Mouse (Mus musculus) embryonic facial prominence, embryonic 12.5 days (tissue): ENCODE measurements around the gene Ccdc157. TPM values are rescaled to one million over a fixed set of nuclear protein-coding genes. Genes with fewer than 3 reads are reported as not detected.
A peak's percentile ranks its signal among the peaks of the same experiment; 100 is the strongest.
"Not testable (repeated sequence)": the region's sequence is repeated elsewhere in the genome, so short reads cannot be mapped to it uniquely, and the experiment has no call there.

ENCODE experiments used
- ATAC-seq: fragments of 200-750 bp; cut with Nextera tagmentation; 2 replicates; pipeline ENCODE4 v1.8.0; 2017; ENCODE audit not compliant: insufficient number of reproducible peaks, insufficient read depth, low FRiP score, low TSS enrichment
- H3K27ac ChIP-seq: fragments of 300-500 bp; sonication (generic); 2 replicates; pipeline ENCODE4 v1.5.1; 2016; ENCODE audit warnings: mild to moderate bottlenecking
- H3K27me3 ChIP-seq: fragments of 300-500 bp; sonication (generic); 2 replicates; pipeline ENCODE4 v1.6.1; 2016; ENCODE audit warnings: mild to moderate bottlenecking, moderate library complexity
- H3K36me3 ChIP-seq: fragments of 300-500 bp; sonication (generic); 2 replicates; pipeline ENCODE4 v1.6.1; 2016; ENCODE audit warnings: mild to moderate bottlenecking
- H3K4me1 ChIP-seq: fragments of 300-500 bp; sonication (generic); 2 replicates; pipeline ENCODE4 v1.6.1; 2016
- H3K4me2 ChIP-seq: fragments of 300-500 bp; sonication (generic); replicated peaks from 2 replicates; pipeline ENCODE4 v1.6.1; 2016; ENCODE audit warnings: mild to moderate bottlenecking, moderate library complexity
- H3K4me3 ChIP-seq: fragments of 300-500 bp; sonication (generic); 2 replicates; pipeline ENCODE4 v1.5.1; 2016; ENCODE audit warnings: mild to moderate bottlenecking
- H3K9ac ChIP-seq: fragments of 300-500 bp; sonication (generic); 2 replicates; pipeline ENCODE4 v1.6.1; 2016; ENCODE audit warnings: mild to moderate bottlenecking, moderate library complexity
- H3K9me3 ChIP-seq: fragments of 300-500 bp; sonication (generic); 2 replicates; pipeline ENCODE4 v1.6.1; 2016; ENCODE audit warnings: mild to moderate bottlenecking, moderate library complexity
- WGBS: fragments of 180-500 bp; shearing (Covaris S2); methylation state at CpG from one replicate; pipeline ENCODE4 v1.1.7; 2016; 5-methylcytosine and 5-hydroxymethylcytosine counted together
- polyA plus RNA-seq: library from polyadenylated mRNA; unstranded; fragments of >200 nt; fragmentation: Nextera tagmentation; extraction: Ambion mirVana; gene quantifications from 2 replicates; pipeline ENCODE4 v1.2.1, GENCODE M21; 2016

The Ccdc157 gene
- polyA plus RNA-seq, 1 experiment from 2014 or later: 9.3 TPM

DNA sequence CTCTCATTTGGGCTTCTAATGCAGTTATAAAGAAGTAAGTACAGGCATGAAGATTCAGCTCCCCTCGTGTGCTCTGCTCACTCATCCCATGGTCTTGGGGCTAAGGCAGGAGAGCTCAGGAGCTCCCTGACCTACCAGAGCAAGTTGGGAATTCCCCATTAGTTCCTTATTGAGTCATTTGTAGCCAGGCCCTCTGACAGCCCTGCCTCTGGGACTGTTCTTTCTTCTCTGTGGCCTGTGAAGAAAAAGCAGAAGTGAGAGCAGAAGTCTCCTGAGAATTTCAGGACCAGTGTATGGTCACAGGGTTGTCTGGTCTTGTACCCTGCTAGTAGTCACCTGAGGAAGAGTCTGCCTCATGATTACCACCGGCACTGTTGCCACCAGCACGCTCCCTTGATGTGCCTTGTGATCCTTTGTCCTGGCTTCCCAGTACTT lies 35.5 kb upstream of the Ccdc157 start:
- WGBS: 82% methylated on average over 3 of the region's 3 CpGs
- Histone ChIP-seq H3K27ac (no peak overlapping the region), H3K36me3 (no peaks in the 10 kb centered on the region), H3K4me2 (no peak overlapping the region), H3K27me3 (no peaks in the 10 kb centered on the region), H3K4me1 (peaks cover 40% of the 10 kb centered on the region), H3K9ac (no peak overlapping the region), H3K4me3 (no peak overlapping the region), H3K9me3 (no peaks in the 10 kb centered on the region)
- ATAC-seq: no peak

DNA sequence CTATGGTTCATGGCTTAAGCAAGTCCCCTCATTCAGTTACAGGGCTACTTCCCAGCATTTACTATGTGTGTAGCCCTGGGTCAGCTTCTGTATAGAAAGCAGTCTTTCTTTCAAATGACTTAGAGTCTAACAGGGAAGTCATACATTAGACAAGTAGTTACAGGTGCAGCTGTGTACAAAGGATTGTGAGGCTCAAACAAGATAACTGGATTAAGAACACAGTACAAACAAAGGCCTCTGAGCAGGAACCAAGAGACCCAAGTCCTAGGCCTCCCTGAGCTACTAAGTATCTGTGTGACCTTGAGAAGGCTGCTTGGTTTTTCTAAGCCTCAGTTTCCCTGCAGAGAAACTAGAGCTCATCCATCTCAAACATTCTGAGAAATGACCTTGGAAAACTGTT lies 33.3 kb upstream of the Ccdc157 start:
- H3K4me1 ChIP-seq: peaks cover 40% of the 10 kb centered on the region
- H3K27me3 ChIP-seq: no peaks in the 10 kb centered on the region
- no peak overlapping the region for H3K27ac ChIP-seq

DNA sequence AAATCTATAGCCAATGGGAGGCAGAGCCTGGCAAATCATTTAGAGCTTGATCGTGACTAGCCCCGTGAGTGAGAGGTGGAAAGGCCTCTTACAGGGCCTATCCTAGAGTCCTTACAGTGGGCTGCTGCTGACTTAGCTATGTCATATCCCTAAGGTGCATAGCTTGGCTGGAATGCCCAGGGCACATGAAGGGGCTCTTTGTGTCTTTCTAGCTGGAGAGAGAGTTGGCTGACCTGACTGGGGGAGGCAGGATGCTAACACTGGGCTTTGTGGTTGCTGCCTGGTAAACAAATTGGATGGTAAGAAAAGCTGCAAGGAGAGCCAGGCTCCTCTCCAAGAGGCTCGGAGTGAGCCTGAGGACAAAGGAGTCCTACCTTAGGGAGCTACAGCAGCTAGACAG lies 32.7 kb upstream of the Ccdc157 start:
- no peak overlapping the region for H3K9ac ChIP-seq
- 54% methylated on average over 3 of the region's 3 CpGs for WGBS
- no peak overlapping the region for H3K4me2 ChIP-seq

More for the DNA sequence above, 33.3 kb upstream of the Ccdc157 start:
- H3K4me3 ChIP-seq: no peak overlapping the region
- H3K4me2 ChIP-seq: no peak overlapping the region
- H3K9me3 ChIP-seq: no peaks in the 10 kb centered on the region
- no peak for ATAC-seq
- no peaks in the 10 kb centered on the region for H3K36me3 ChIP-seq
- H3K9ac ChIP-seq: no peak overlapping the region

DNA sequence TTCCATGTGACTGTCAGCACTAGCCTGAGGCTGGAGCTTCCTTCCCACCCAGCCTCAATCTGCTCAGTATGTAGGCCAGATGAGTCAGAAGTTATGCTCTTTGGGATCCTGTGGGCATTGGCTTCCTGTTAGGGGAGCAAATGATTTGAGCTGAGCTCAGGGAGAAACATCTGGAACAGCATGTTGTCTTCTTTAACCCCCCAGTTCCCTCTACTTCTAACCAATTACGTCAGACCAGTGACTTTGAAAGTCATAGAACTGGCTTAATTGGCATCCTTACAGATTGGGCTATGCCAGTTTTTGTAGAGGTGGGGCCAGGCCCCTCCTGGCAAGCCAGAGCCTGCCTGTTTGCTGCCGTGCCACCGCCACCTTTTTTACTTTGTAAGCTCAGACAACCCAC lies 30.6 kb upstream of the Ccdc157 start:
- Histone ChIP-seq H3K9me3 (no peaks in the 10 kb centered on the region), H3K4me2 (no peak overlapping the region), H3K27me3 (no peaks in the 10 kb centered on the region), H3K36me3 (no peaks in the 10 kb centered on the region), H3K4me1 (peaks cover 33% of the 10 kb centered on the region), H3K9ac (no peak overlapping the region), H3K4me3 (no peak overlapping the region), H3K27ac (no peak overlapping the region)
- no peak for ATAC-seq
- 64% methylated on average over 3 of the region's 3 CpGs for WGBS

More for the DNA sequence above, 32.7 kb upstream of the Ccdc157 start:
- ATAC-seq: no peak
- peaks cover 41% of the 10 kb centered on the region for H3K4me1 ChIP-seq
- no peaks in the 10 kb centered on the region for H3K36me3 ChIP-seq
- no peak overlapping the region for H3K4me3 ChIP-seq
- no peaks in the 10 kb centered on the region for H3K27me3 ChIP-seq
- no peaks in the 10 kb centered on the region for H3K9me3 ChIP-seq
- 0 out of 2 replicates have a peak overlapping the region, but pooled peaks have one; percentile 23 for H3K27ac ChIP-seq

DNA sequence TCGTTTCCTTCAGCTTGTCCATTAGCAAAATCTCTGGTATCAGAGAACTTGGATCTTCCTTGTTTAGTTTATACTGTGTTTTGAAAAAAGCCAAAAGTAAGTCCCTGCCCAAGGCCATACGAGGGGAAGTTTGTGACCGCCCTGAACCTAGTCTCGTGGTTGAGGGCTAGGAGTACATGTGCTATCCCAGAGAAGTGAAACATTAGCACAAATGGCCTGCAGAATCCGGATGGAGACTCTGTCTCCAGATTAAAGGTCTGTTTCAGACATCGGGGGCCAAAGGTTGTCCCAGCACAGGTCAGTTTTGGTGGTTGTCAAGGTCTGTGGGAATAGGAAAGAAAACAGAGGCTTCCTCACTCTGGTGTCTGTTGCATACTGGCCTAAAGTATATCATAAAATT lies 29.1 kb upstream of the Ccdc157 start:
- H3K9ac ChIP-seq: no peak overlapping the region
- no peaks in the 10 kb centered on the region for H3K36me3 ChIP-seq
- ATAC-seq: no peak
- peaks cover 33% of the 10 kb centered on the region for H3K4me1 ChIP-seq
- H3K27me3 ChIP-seq: no peaks in the 10 kb centered on the region
- H3K4me2 ChIP-seq: no peak overlapping the region
- H3K27ac ChIP-seq: no peak overlapping the region
- H3K9me3 ChIP-seq: no peaks in the 10 kb centered on the region
- WGBS: 85% methylated on average over 6 of the region's 6 CpGs
- no peak overlapping the region for H3K4me3 ChIP-seq

DNA sequence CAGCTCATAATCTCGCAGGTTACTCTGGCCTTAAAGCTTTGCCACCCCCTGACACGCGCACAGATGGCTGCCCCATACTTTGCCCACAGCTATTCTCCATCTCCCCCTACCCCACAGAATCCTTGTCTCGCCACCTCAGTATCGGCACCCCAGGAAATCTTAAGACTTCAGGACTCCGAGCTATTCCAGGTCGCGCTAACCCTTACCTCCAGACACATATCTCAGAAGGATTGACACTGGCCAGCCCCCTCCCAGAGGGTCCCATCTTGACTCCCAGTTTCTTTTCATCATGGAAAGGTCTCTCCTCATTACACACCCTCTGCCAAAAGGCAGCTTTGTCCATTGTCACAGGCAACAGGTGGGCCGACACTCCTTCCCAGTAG lies 27.2 kb upstream of the Ccdc157 start:
- Histone ChIP-seq H3K9me3 (no peaks in the 10 kb centered on the region), H3K27me3 (no peaks in the 10 kb centered on the region), H3K4me3 (peak overlapping the region; percentile 85), H3K4me1 (peaks cover 27% of the 10 kb centered on the region), H3K27ac (no peak overlapping the region), H3K36me3 (peaks cover 10% of the 10 kb centered on the region), H3K4me2 (peak overlapping the region; percentile 85), H3K9ac (peak overlapping the region; percentile 87)
- 17% methylated on average over 9 of the region's 9 CpGs for WGBS
- ATAC-seq: 0 out of 2 replicates have a peak, but pooled peaks have one; percentile 2

DNA sequence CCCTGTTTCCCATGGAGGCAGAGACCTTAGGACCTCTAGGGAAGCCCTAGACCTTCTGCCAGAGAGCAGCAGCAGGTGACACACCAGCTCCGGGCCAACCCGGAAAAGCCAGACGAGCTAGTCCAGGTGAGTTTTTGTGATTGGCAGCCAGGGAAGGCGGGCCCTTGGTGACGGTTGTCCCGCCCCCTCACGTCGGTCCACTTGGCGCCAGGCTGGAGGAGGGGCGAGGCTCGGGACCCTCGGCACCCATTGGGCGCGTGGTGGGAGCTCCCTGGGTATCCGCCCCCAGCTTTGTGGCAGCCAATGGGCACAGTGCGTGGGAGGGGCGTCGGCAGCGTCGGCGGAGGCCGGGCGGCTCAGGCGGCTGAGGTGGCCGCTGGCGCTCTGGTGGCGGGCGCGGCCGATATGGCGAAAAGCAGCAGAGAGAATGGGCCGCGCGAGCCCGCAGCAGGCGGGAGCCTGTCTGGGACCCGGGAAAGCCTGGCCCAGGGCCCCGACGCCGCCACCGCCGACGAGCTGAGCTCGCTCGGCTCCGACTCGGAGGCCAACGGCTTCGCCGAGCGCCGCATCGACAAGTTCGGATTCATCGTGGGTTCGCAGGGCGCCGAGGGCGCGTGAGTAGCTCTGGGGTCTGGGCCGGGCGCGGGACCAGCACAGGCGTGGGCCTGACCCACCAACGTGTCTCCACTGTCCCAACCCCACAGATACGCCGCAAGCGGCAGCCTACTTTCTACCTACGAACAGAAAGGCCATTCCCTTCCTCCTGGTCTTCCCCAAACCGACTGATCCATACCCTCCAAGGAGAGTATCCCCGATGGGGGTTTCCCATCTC lies 26.6 kb upstream of the Ccdc157 start, which contains the start of gene Tbc1d10a:
TSS of gene Tbc1d10a (plus strand) at position 304 of the 832 bp plus-strand sequence.
- peak within 1 kb of the TSS; percentile 65; the same call in 1 of the 2 replicates for H3K27ac ChIP-seq
- peaks cover 22% of the 10 kb centered on the region for H3K4me1 ChIP-seq
- no peaks in the 10 kb centered on the region for H3K27me3 ChIP-seq
- H3K4me3 ChIP-seq: peak within 1 kb of the TSS; percentile 85
- H3K9ac ChIP-seq: peak within 1 kb of the TSS; percentile 87
- H3K36me3 ChIP-seq: peaks cover 15% of the 10 kb centered on the region
- H3K9me3 ChIP-seq: no peaks in the 10 kb centered on the region
- under 1% methylated on average over 56 of the region's 71 CpGs for WGBS
- peak within 1 kb of the TSS; percentile 85 for H3K4me2 ChIP-seq
- ATAC-seq: peak; percentile 97

DNA sequence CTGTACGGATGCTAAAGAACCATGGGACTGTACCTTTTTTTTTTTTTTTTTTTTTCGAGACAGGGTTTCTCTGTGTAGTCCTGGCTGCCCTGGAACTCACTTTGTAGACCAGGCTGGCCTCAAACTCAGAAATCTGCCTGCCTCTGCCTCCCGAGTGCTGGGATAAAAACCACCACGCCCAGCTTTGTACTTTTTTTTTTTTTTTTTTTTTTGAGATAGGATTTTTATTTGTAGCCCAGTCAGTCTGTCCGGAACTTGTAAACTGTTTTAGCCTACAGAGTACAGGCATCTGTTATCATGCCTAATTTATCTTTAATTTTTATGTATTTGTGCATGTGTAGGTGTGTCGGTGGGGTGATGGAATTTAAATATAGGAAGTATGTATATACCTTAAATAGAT lies 25.4 kb upstream of the Ccdc157 start:
- H3K4me2 ChIP-seq, ATAC-seq, H3K27me3 ChIP-seq, H3K9ac ChIP-seq, H3K9me3 ChIP-seq, H3K4me3 ChIP-seq, H3K27ac ChIP-seq: not testable (repeated sequence)
- Histone ChIP-seq H3K4me1 (peaks cover 11% of the 10 kb centered on the region), H3K36me3 (peaks cover 27% of the 10 kb centered on the region)
- 89% methylated on average over 6 of the region's 6 CpGs for WGBS

DNA sequence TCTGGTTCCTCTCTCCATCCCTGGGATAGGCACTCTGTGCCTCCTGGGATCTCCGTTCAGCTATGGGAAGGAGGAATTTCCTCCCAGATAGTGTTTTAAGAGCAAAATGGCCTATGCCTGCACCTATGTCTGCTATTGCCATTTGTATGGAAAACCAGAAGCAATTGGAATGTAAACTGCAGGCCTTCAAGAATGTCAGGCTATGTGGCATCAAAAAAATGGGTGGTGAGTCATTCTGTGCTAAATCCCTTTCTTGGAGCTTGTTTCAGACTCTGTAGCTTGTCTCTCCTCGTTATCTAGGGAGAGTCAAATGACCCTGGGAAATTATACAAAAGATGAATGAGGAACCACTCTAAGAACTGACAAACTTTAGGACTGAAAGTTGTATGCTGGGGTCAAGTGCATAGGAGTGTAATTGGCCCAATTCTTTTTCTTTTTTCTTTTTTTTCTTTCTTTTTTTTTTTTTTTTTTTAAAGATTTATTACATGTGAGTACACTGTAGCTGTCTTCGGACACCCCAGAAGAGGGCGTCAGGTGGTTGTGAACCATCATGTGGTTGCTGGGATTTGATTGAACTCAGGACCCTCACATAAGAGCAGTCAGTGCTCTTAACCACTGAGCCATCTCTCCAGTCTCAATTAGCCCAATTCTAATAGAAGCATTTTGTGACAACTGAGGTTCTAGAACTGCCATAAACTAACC lies 24.3 kb upstream of the Ccdc157 start:
- H3K27ac ChIP-seq: no peak overlapping the region
- no peak overlapping the region for H3K9ac ChIP-seq
- no peak for ATAC-seq
- no peaks in the 10 kb centered on the region for H3K9me3 ChIP-seq
- H3K4me1 ChIP-seq: peaks cover 8% of the 10 kb centered on the region; the same call in 1 of the 2 replicates
- 77% methylated on average over 4 of the region's 4 CpGs for WGBS
- no peaks in the 10 kb centered on the region for H3K27me3 ChIP-seq
- peaks cover 38% of the 10 kb centered on the region for H3K36me3 ChIP-seq
- H3K4me3 ChIP-seq: no peak overlapping the region
- H3K4me2 ChIP-seq: no peak overlapping the region

DNA sequence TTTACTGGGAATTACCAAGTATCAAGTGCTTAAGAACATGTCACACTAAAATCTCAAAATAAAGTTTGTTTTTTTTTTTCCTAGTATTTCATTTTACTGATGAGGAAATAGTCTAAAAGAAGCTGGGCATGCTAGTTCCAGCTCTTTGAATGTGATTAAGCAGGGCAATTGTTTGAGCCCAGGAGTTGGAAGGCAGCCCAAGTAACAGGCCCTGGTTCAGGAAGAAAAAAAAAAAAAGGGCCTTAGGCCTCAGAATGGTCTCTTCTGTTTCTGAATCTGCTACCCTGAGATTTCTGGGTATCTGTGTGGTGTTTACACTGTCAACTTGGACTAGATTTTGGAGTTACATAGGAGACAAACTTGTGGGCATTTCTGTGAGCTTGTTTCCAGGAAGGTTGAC lies 23.4 kb upstream of the Ccdc157 start:
- ATAC-seq: no peak
- Histone ChIP-seq H3K4me1 (peaks cover 8% of the 10 kb centered on the region; the same call in 1 of the 2 replicates), H3K4me3 (no peak overlapping the region), H3K27me3 (no peaks in the 10 kb centered on the region), H3K9me3 (no peaks in the 10 kb centered on the region), H3K27ac (no peak overlapping the region), H3K9ac (no peak overlapping the region), H3K36me3 (peaks cover 47% of the 10 kb centered on the region), H3K4me2 (no peak overlapping the region)

DNA sequence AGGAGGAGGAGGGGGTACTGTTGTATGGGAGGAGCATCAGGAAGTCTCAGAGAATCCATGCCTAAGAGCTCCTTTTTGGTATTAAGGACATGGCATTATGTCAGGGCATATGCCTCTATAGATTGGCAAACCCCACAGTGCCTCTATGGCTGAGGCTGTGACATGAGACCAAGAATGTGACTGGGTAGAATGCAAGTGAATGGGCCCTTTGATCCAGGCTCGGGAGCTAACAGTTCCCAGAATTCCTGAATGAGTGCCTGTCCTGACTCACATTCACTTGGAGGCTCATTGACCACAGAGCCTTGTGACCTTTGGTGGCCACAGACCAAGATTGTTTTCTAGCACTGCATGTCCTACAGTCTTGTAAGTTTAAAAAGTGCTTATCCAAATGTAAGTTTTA lies 22.0 kb upstream of the Ccdc157 start:
- H3K4me1 ChIP-seq: no peaks in the 10 kb centered on the region
- no peak for ATAC-seq
- WGBS: 13% methylated on average over 1 of the region's 1 CpGs
- no peak overlapping the region for H3K4me3 ChIP-seq
- no peak overlapping the region for H3K4me2 ChIP-seq
- no peak overlapping the region for H3K27ac ChIP-seq
- H3K9me3 ChIP-seq: no peaks in the 10 kb centered on the region
- no peak overlapping the region for H3K9ac ChIP-seq
- H3K36me3 ChIP-seq: peaks cover 62% of the 10 kb centered on the region
- no peaks in the 10 kb centered on the region for H3K27me3 ChIP-seq

DNA sequence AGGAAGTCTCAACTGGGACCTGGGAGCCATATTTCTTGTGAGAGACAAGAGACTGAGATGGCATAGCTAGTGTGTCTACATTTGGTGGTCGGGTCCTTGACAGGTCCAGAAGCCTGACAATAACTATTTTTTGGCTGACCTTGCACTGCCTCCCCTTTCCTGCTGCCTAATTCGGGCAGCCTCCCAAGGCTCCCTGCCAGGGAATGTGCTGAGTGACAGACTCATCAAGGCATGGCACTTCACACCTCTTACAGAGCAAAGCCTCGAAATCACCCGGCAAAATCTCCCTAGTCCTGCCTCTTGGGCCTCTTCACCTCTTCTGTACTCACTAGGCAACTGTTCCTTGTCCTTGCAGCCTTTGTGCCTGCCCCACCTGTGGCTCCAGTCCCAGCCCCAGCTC lies 17.6 kb upstream of the Ccdc157 start:
- Histone ChIP-seq H3K36me3 (peaks cover 98% of the 10 kb centered on the region), H3K9me3 (no peaks in the 10 kb centered on the region), H3K4me1 (no peaks in the 10 kb centered on the region), H3K27ac (no peak overlapping the region), H3K9ac (no peak overlapping the region), H3K27me3 (no peaks in the 10 kb centered on the region), H3K4me3 (no peak overlapping the region), H3K4me2 (no peak overlapping the region)
- WGBS: 88% methylated on average over 4 of the region's 4 CpGs
- ATAC-seq: no peak
